Mouse (Mus musculus): ENCODE measurements around the gene L3mbtl1.

The L3mbtl1 gene

GRCm38 (mm10) chr2:162993881-162994616 is 50.8 kb downstream of the L3mbtl1 start:
- DNase-seq (ENCODE audit: low spot score in 2 of 2) = no peak

- no peak for DNase-seq (ENCODE audit: low spot score in 2 of 2)
These were observed 55.4 kb downstream of the L3mbtl1 start for GRCm38 (mm10) chr2:162998528-162999230.

GRCm38 (mm10) chr2:162999744-163000143 is 56.5 kb downstream of the L3mbtl1 start:
- DNase-seq (ENCODE audit: low spot score in 2 of 2) = no peak

GRCm38 (mm10) chr2:163001071-163001470 is 57.8 kb downstream of the L3mbtl1 start:
- no peak for DNase-seq (ENCODE audit: low spot score in 2 of 2)

- DNase-seq (ENCODE audit: low spot score in 2 of 2) = no peak
These were observed 64.0 kb downstream of the L3mbtl1 start for GRCm38 (mm10) chr2:163007299-163007698.

- DNase-seq (ENCODE audit: low spot score in 2 of 2) = peak; percentile 87 to 91
These were observed 73.9 kb downstream of the L3mbtl1 start, which contains the start of gene Ift52 for GRCm38 (mm10) chr2:163016916-163017743. Ift52 (plus strand) TSS chr2:163017354.

Measured in right cerebral cortex, postnatal 36 days (tissue).